9 mouse cellular contexts compared by ENCODE assay signal in the genomic region with DNA sequence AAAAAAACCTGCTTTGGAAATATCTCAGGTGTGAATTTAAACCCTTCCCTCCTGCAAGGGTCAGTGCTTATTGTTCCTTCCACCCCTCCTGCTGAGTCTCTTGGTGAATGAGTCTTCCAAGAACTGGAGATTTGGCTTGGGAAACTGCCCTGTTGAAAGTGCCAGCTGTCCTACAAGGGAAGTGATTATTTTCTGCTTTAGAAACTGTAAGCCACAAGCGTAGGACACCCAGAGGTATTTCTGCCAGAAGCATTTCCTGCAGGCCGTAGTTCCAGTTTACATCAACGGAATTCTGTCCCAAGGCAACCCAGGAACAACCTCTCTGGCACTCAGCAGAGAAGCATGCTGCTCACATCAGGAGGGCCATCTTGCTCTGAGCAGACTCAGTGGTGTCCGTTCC. TPM values are rescaled to one million over a fixed set of nuclear protein-coding genes. Genes with fewer than 3 reads are reported as not detected.
DNase-seq lines count a peak whose midpoint lies in the region; ATAC-seq and TF ChIP-seq lines count a peak whose summit lies in the region.
"Had no signal": no experiment of that assay in that cellular context is flagged by ENCODE, and none has a peak within 500 bp of the region (broad histone marks: within the 10 kb centered on the region; RNA-seq: fewer than 3 reads in every experiment).

No protein-coding gene starts in this region.

- WGBS in neural tube, embryonic 13.5 days, result 51% methylated on average over 4 of the region's 4 CpGs
- WGBS in neural tube, embryonic 15.5 days, result 63% methylated on average over 4 of the region's 4 CpGs
- 56% methylated on average over 4 of the region's 4 CpGs for WGBS in stomach, embryonic 16.5 days
- 53% methylated on average over 4 of the region's 4 CpGs for WGBS in forebrain, embryonic 15.5 days
- 47% methylated on average over 4 of the region's 4 CpGs for WGBS in forebrain, postnatal 0 days

- no peaks in the 10 kb centered on the region for H3K36me3 ChIP-seq in neural tube, embryonic 13.5 days
- no peaks in the 10 kb centered on the region for H3K36me3 ChIP-seq in neural tube, embryonic 15.5 days
- H3K36me3 ChIP-seq in stomach, embryonic 16.5 days (ENCODE audit: control insufficient read depth, insufficient read depth, low read length), result no peaks in the 10 kb centered on the region
- H3K36me3 ChIP-seq in forebrain, embryonic 15.5 days, result no peaks in the 10 kb centered on the region
- H3K36me3 ChIP-seq in forebrain, postnatal 0 days (ENCODE audit: insufficient read depth), result no peaks in the 10 kb centered on the region

- peaks cover 32% of the 10 kb centered on the region for H3K4me1 ChIP-seq in neural tube, embryonic 13.5 days (replicated peaks)
- peaks cover 20% of the 10 kb centered on the region for H3K4me1 ChIP-seq in neural tube, embryonic 15.5 days
- H3K4me1 ChIP-seq in stomach, embryonic 16.5 days (ENCODE audit: control insufficient read depth, insufficient read depth, low read length), result peaks cover 3% of the 10 kb centered on the region
- H3K4me1 ChIP-seq in forebrain, embryonic 15.5 days, result peaks cover 12% of the 10 kb centered on the region
- H3K4me1 ChIP-seq in forebrain, postnatal 0 days (ENCODE audit: insufficient read depth), result peaks cover 7% of the 10 kb centered on the region; the same call in 1 of the 2 replicates

- peak; percentile 59 for DNase-seq in heart, adult 8-10 months (ENCODE audit: low spot score)
- no peak for DNase-seq in heart, postnatal 25 days (ENCODE audit: low spot score)
- peak; percentile 51 to 59 for DNase-seq in heart, adult 9 months (ENCODE audit: low spot score in 2 of 2)
- no peak for DNase-seq in forebrain, postnatal 0 days
- DNase-seq: adrenal gland, adult 8-10 months had no signal

- H3K4me3 ChIP-seq in neural tube, embryonic 13.5 days, result no peak overlapping the region
- H3K4me3 ChIP-seq in neural tube, embryonic 15.5 days (replicated peaks), result no peak overlapping the region
- H3K4me3 ChIP-seq in stomach, embryonic 16.5 days (replicated peaks; ENCODE audit: low read length), result no peak overlapping the region
- H3K4me3 ChIP-seq in forebrain, embryonic 15.5 days, result no peak overlapping the region
- no peak overlapping the region for H3K4me3 ChIP-seq in forebrain, postnatal 0 days (ENCODE audit: low read depth, low read length)

- intact Hi-C loops in heart, postnatal 25 days (cut with DNase I), result no loop called here

- H3K4me2 ChIP-seq in neural tube, embryonic 13.5 days, result no peak overlapping the region
- H3K4me2 ChIP-seq in neural tube, embryonic 15.5 days, result no peak overlapping the region
- H3K4me2 ChIP-seq in stomach, embryonic 16.5 days (ENCODE audit: low read depth, low read length), result no peak overlapping the region
- no peak overlapping the region for H3K4me2 ChIP-seq in forebrain, embryonic 15.5 days (replicated peaks)
- no peak overlapping the region for H3K4me2 ChIP-seq in forebrain, postnatal 0 days (ENCODE audit: low read depth)

- no peaks in the 10 kb centered on the region for H3K27me3 ChIP-seq in neural tube, embryonic 13.5 days
- no peaks in the 10 kb centered on the region for H3K27me3 ChIP-seq in neural tube, embryonic 15.5 days (replicated peaks)
- no peaks in the 10 kb centered on the region for H3K27me3 ChIP-seq in stomach, embryonic 16.5 days (ENCODE audit: control insufficient read depth, insufficient read depth, low read length)
- no peaks in the 10 kb centered on the region for H3K27me3 ChIP-seq in forebrain, embryonic 15.5 days
- no peaks in the 10 kb centered on the region for H3K27me3 ChIP-seq in forebrain, postnatal 0 days (ENCODE audit: insufficient read depth, low read length)

- peak overlapping the region; percentile 6; the same call in 1 of the 2 replicates for H3K27ac ChIP-seq in neural tube, embryonic 13.5 days (replicated peaks)
- no peak overlapping the region for H3K27ac ChIP-seq in neural tube, embryonic 15.5 days (replicated peaks)
- H3K27ac ChIP-seq in stomach, embryonic 16.5 days (ENCODE audit: low read length), result peak overlapping the region; percentile 19; the same call in 1 of the 2 replicates
- H3K27ac ChIP-seq in forebrain, embryonic 15.5 days (replicated peaks), result no peak overlapping the region
- no peak overlapping the region for H3K27ac ChIP-seq in forebrain, postnatal 0 days (ENCODE audit: low read depth, low read length)

- ATAC-seq in neural tube, embryonic 13.5 days (ENCODE audit: low read depth), result no peak
- no peak for ATAC-seq in neural tube, embryonic 15.5 days (ENCODE audit: low FRiP score)
- ATAC-seq in stomach, embryonic 16.5 days (ENCODE audit: insufficient read depth, low FRiP score), result no peak
- no peak for ATAC-seq in forebrain, embryonic 15.5 days (replicated peaks)
- ATAC-seq in forebrain, postnatal 0 days, result no peak

- no peak overlapping the region for H3K9ac ChIP-seq in neural tube, embryonic 13.5 days
- no peak overlapping the region for H3K9ac ChIP-seq in neural tube, embryonic 15.5 days (replicated peaks)
- no peak overlapping the region for H3K9ac ChIP-seq in stomach, embryonic 16.5 days (ENCODE audit: low read length)
- H3K9ac ChIP-seq in forebrain, embryonic 15.5 days (replicated peaks), result no peak overlapping the region
- H3K9ac ChIP-seq in forebrain, postnatal 0 days, result no peak overlapping the region

- no peak for TF ChIP-seq CTCF in forebrain, postnatal 0 days (IDR thresholded peaks at IDR 0.05; ENCODE audit: low read depth)

- H3K9me3 ChIP-seq in neural tube, embryonic 13.5 days, result no peaks in the 10 kb centered on the region
- H3K9me3 ChIP-seq in neural tube, embryonic 15.5 days (replicated peaks), result no peaks in the 10 kb centered on the region
- H3K9me3 ChIP-seq in stomach, embryonic 16.5 days (replicated peaks; ENCODE audit: control insufficient read depth, low read length), result no peaks in the 10 kb centered on the region
- H3K9me3 ChIP-seq in forebrain, embryonic 15.5 days, result no peaks in the 10 kb centered on the region
- H3K9me3 ChIP-seq in forebrain, postnatal 0 days (ENCODE audit: low read length), result no peaks in the 10 kb centered on the region

RNA-seq across cellular contexts. Expression of a gene that starts 12.6 kb away (rescaled TPM):
- 1 to 10 TPM; 3.0 to 9.4 (median 6.9) TPM for total RNA-seq in heart, adult 8-10 months (2022)
- 1 to 10 TPM; 4.8 to 6.0 TPM for total RNA-seq in heart, postnatal 25 days (2021)
- polyA plus RNA-seq in neural tube, embryonic 13.5 days (2015; fragmentation: Nextera tagmentation; extraction: Ambion mirVana), result 1.8 and 2.0 TPM in 2 replicates
- polyA plus RNA-seq in neural tube, embryonic 15.5 days (2015; fragmentation: Nextera tagmentation; extraction: Ambion mirVana), result 2.3 and 5.5 TPM in 2 replicates
- polyA plus RNA-seq in stomach, embryonic 16.5 days (2015; fragmentation: Nextera tagmentation; extraction: Ambion mirVana), result 12.7 and 12.9 TPM in 2 replicates
- polyA plus RNA-seq in forebrain, embryonic 15.5 days (2015; fragmentation: Nextera tagmentation; extraction: Ambion mirVana), result 1.9 and 2.3 TPM in 2 replicates
- total RNA-seq in forebrain, postnatal 0 days (2014; rRNA removed), result 3.1 and 6.7 TPM in 2 replicates
- polyA plus RNA-seq in forebrain, postnatal 0 days (2015; fragmentation: Nextera tagmentation; extraction: Ambion mirVana), result 3.0 and 3.6 TPM in 2 replicates

Comparison
In these comparisons a context has a peak if more than half of its experiments do, and no peak if none do; other contexts are left out.
1. DNase-seq: peak in heart, adult 8-10 months (single experiment) and heart, adult 9 months (2 of 2); none in heart, postnatal 25 days (single experiment) and forebrain, postnatal 0 days (single experiment).
2. H3K27ac ChIP-seq: peak in neural tube, embryonic 13.5 days (single experiment) and stomach, embryonic 16.5 days (single experiment); none in neural tube, embryonic 15.5 days (single experiment), forebrain, embryonic 15.5 days (single experiment) and forebrain, postnatal 0 days (single experiment).